Mouse (Mus musculus) G1E (cell line): ENCODE data around the gene Tanc2. TPM values are rescaled to one million over a fixed set of nuclear protein-coding genes. Genes with fewer than 3 reads are reported as not detected.

Experiments
- ATAC-seq: 2 replicates; pipeline ENCODE4 v1.8.0; 2016; ENCODE audit warnings: mild to moderate bottlenecking; ENCODE audit not compliant: insufficient number of reproducible peaks, poor library complexity, low FRiP score, severe bottlenecking; ENCODE audit errors: extremely low read depth
- DNase-seq: peaks from one replicate; pipeline ENCODE4 v3.0.0; 2012; ENCODE audit warnings: low spot score
- H3K27me3 ChIP-seq: 2 replicates; pipeline ENCODE4 v1.6.1; 2012; ENCODE audit warnings: mild to moderate bottlenecking, low read length, inconsistent platforms; ENCODE audit not compliant: insufficient read depth
- H3K36me3 ChIP-seq: replicated peaks from 2 replicates; pipeline ENCODE3; 2012; ENCODE audit warnings: mild to moderate bottlenecking, inconsistent platforms
- H3K4me1 ChIP-seq: 2 replicates; pipeline ENCODE4 v1.6.1; 2012; ENCODE audit warnings: low read depth, low read length, inconsistent platforms, mixed read lengths; ENCODE audit not compliant: insufficient read depth
- H3K4me3 ChIP-seq: 2 replicates; pipeline ENCODE4 v1.5.1; 2012; ENCODE audit warnings: low read depth, mild to moderate bottlenecking, inconsistent platforms, low read length, moderate library complexity, mixed read lengths
- H3K9me3 ChIP-seq: replicated peaks from 2 replicates; pipeline ENCODE4 v1.6.1; 2012; ENCODE audit warnings: inconsistent platforms
- CTCF ChIP-seq: IDR thresholded peaks from 2 replicates; pipeline ENCODE4 v1.5.1; 2012; ENCODE audit warnings: low read depth, low read length, inconsistent platforms, mixed read lengths
- GATA1 ChIP-seq: IDR thresholded peaks from 2 replicates; pipeline ENCODE4 v1.6.1; 2012; ENCODE audit warnings: borderline replicate concordance, low read length, inconsistent platforms, mixed read lengths
- GATA2 ChIP-seq: IDR thresholded peaks from 2 replicates; pipeline ENCODE4 v1.6.1; 2012; ENCODE audit warnings: low read depth, low read length, inconsistent platforms, borderline replicate concordance
- POLR2AphosphoS5 ChIP-seq: IDR thresholded peaks from 2 replicates; pipeline ENCODE4 v1.6.1; 2012; ENCODE audit warnings: low read depth, low read length, inconsistent platforms; ENCODE audit not compliant: insufficient replicate concordance
- TAL1 ChIP-seq: conservative IDR thresholded peaks from 2 replicates; pipeline ENCODE4 v1.6.1; 2012; ENCODE audit warnings: low read depth, low read length, inconsistent platforms, mixed read lengths
- polyA plus RNA-seq: library from polyadenylated mRNA; stranded (reverse); fragments of >175 nt; gene quantifications from 2 replicates; pipeline ENCODE4 v1.2.3, GENCODE M21; 2012
- total RNA-seq, 2 experiments: library from RNA; stranded (forward) in 1 of 2; stranded (reverse) in 1 of 2; fragments of 200-1000 nt in 1 of 2; fragments of >200 nt in 1 of 2; fragmentation: Nextera tagmentation in 1 of 2; gene quantifications; 2 replicates each; pipeline ENCODE4 v1.2.3; 2014 to 2017

Tanc2 gene
- total and polyA plus RNA-seq, 3 experiments: 0.27 to 1.4 TPM; not detected in 1

DNA sequence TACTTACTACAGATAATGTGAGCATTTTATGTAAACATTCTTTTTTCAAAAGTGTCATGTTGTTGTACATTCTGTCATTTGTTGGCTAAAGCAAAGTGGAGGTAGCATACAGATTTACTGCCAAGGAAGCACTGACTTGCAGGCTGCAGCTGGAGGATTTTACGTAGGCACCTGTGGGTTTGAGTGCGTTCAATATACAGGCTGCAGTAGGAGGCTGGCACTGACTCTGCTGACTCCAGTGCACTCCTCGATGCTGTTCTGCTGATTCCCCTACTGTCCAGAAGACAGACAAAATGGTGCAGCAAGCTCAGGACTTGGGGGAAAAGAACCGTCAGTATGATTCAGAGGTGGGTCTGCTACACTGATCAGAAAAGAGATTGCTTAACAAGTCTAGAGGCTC is 65.5 kb downstream of the Tanc2 start:
- Histone ChIP-seq H3K4me3 (no peak overlapping the region), H3K36me3 (no peaks in the 10 kb centered on the region), H3K9me3 (no peaks in the 10 kb centered on the region), H3K27me3 (peaks cover 2% of the 10 kb centered on the region; the same call in 1 of the 2 replicates), H3K4me1 (no peaks in the 10 kb centered on the region)
- ATAC-seq (no peak), DNase-seq (no peak)
- TF ChIP-seq TAL1 (no peak), POLR2AphosphoS5 (no peak), CTCF (no peak), GATA2 (no peak), GATA1 (no peak)

DNA sequence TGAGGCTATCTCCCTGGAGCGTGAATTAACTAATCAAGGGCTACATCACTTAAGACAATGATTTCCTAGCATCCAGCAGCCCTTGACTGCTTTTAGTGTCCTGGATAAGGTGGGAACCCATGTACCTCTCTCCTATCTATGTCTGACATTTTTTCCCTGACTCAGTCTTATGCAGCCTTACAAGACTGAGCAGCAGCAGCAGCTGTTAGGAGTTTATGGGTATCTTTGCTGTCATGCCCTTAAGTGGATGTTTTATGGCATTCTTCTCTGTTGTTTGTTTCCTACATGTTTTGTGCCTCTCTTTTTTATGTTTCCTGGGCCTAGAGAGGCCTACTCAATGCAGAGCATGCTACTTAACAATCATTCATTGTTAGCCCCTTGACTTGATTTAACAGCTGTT is 78.1 kb downstream of the Tanc2 start:
- Histone ChIP-seq H3K4me1 (no peaks in the 10 kb centered on the region), H3K9me3 (no peaks in the 10 kb centered on the region), H3K27me3 (peaks cover 6% of the 10 kb centered on the region; the same call in 1 of the 2 replicates), H3K4me3 (no peak overlapping the region), H3K36me3 (no peaks in the 10 kb centered on the region)
- TF ChIP-seq POLR2AphosphoS5: no peak
- no peak for TF ChIP-seq TAL1
- no peak for TF ChIP-seq GATA2
- ATAC-seq (no peak), DNase-seq (no peak)

GRCm38 (mm10) chr11:105678996-105679395 is 89.2 kb downstream of the Tanc2 start:
- DNase-seq (no peak), ATAC-seq (no peak)
- Histone ChIP-seq H3K36me3 (no peaks in the 10 kb centered on the region), H3K4me1 (no peaks in the 10 kb centered on the region), H3K9me3 (no peaks in the 10 kb centered on the region), H3K27me3 (no peaks in the 10 kb centered on the region; the same call in 1 of the 2 replicates), H3K4me3 (no peak overlapping the region)
- TF ChIP-seq GATA2 (no peak), GATA1 (no peak), CTCF (no peak), TAL1 (no peak), POLR2AphosphoS5 (no peak)

- no peaks in the 10 kb centered on the region for H3K4me1 ChIP-seq
- no peaks in the 10 kb centered on the region for H3K36me3 ChIP-seq
- TF ChIP-seq TAL1 (no peak), CTCF (no peak), POLR2AphosphoS5 (no peak)
- H3K4me3 ChIP-seq: no peak overlapping the region
- H3K9me3 ChIP-seq: no peaks in the 10 kb centered on the region
- no peak for ATAC-seq
- DNase-seq: no peak
- H3K27me3 ChIP-seq: no peaks in the 10 kb centered on the region; the same call in 1 of the 2 replicates
Observed at GRCm38 (mm10) chr11:105684747-105685146, 95.0 kb downstream of the Tanc2 start.

DNA sequence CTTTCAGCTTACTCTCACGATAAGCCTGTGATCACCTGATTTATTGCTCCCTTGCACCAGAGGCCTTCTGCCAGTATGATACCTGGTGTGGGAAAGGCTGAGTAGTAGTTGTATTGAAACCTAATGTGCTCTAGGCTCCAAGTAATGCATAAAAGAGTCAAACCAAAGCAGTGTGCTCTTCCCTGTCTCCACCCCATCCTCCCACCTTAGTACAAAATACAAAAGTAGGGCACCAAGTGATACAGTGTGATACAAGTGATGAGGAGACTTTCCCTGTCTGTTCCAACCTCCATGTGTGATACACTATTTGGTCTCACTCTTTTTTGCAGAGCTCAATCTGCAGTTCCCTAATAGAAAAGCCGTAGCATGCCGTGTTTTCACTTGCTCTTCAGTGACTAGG is 110.7 kb downstream of the Tanc2 start:
- Histone ChIP-seq H3K27me3 (no peaks in the 10 kb centered on the region), H3K4me1 (no peaks in the 10 kb centered on the region), H3K36me3 (no peaks in the 10 kb centered on the region), H3K4me3 (no peak overlapping the region), H3K9me3 (no peaks in the 10 kb centered on the region)
- no peak for TF ChIP-seq GATA2
- no peak for TF ChIP-seq CTCF
- no peak for TF ChIP-seq POLR2AphosphoS5
- no peak for TF ChIP-seq TAL1
- TF ChIP-seq GATA1: no peak
- ATAC-seq (no peak), DNase-seq (no peak)

- H3K36me3 ChIP-seq: no peaks in the 10 kb centered on the region
- H3K27me3 ChIP-seq: no peaks in the 10 kb centered on the region
- H3K9me3 ChIP-seq: no peaks in the 10 kb centered on the region
- no peak for DNase-seq
- H3K4me1 ChIP-seq: no peaks in the 10 kb centered on the region
- TF ChIP-seq GATA2 (no peak), GATA1 (no peak), TAL1 (no peak), CTCF (no peak), POLR2AphosphoS5 (no peak)
- ATAC-seq: no peak
- no peak overlapping the region for H3K4me3 ChIP-seq
Observed at GRCm38 (mm10) chr11:105719660-105720059, 129.9 kb downstream of the Tanc2 start.

GRCm38 (mm10) chr11:105731541-105731940 is 141.8 kb downstream of the Tanc2 start:
- no peaks in the 10 kb centered on the region for H3K36me3 ChIP-seq
- H3K4me3 ChIP-seq: no peak overlapping the region
- TF ChIP-seq CTCF (no peak), POLR2AphosphoS5 (no peak), GATA2 (no peak), TAL1 (no peak)
- DNase-seq: no peak
- H3K4me1 ChIP-seq: no peaks in the 10 kb centered on the region
- ATAC-seq: no peak
- H3K27me3 ChIP-seq: no peaks in the 10 kb centered on the region
- no peaks in the 10 kb centered on the region for H3K9me3 ChIP-seq
